Mouse (Mus musculus) kidney, adult 18-20 months (tissue): ENCODE measurements around the gene Ptpn3.

Experiments
- DNase-seq: peaks from one replicate; pipeline ENCODE4 v3.0.0; 2021

Gene Ptpn3

DNA sequence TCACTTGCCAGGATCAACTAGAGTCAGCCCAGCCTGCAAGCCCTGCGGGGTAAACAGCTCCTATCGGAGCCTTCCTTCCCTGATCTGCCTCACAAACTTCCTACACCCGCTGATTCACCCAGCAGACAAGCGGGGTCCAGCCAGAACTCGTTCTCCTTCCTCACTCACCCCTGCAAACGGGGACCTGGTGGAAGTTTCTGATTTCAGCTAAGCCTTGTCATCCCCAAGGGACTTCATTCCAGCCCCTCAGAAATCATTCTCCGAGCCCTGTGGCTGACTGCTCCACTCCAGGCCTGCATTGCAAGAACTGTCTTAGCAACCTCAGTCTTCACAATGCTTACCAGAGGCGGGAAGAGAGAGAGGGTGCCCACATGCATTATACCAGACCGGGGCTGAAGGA lies 39.8 kb downstream of the Ptpn3 start:
- no peak for DNase-seq

DNA sequence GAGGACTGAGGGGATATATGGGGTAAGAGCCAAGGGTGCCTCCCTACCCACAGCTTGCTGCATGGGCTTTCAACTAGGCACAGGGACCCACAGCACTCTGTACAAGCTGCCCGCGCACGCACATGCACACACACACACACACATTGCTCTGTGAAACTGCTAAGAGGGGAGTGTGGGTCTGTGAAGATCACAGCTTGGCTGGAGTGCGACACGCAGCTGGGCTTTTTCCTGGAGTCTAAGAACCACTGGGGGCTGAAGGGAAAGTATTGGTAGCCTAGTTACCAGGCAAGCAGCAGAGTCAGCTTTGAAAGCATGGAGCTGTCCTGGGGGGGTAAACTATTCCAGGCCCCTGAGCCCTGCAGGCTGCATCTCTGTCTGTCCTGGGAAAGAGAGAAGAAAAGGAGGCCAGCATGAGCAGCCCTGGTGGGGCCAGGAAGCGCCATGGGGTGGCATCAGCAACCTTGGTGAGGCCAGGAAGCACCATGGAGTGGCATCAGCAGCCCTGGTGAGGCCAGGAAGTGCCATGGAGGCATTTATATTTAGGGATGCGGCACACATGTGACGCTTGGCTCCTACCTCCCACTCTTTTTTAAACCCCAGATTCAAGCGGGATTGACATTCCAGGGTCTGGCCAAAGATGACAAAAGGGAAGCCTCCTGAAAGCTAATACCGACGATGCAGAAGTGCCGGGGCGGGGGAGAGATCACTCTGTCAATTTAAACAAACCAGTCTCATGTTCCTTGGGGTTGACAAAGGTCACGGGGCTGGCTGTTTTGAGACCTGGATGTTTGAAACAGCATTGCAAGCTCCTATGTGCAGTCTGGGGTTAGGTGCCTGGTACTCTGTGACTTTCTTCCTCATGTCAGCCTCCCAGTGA lies 43.2 kb downstream of the Ptpn3 start:
- DNase-seq: no peak

- no peak for DNase-seq
Observed at GRCm38 (mm10) chr4:57257409-57257808, 44.2 kb downstream of the Ptpn3 start.

GRCm38 (mm10) chr4:57256761-57257160 lies 44.9 kb downstream of the Ptpn3 start:
- DNase-seq: no peak

DNA sequence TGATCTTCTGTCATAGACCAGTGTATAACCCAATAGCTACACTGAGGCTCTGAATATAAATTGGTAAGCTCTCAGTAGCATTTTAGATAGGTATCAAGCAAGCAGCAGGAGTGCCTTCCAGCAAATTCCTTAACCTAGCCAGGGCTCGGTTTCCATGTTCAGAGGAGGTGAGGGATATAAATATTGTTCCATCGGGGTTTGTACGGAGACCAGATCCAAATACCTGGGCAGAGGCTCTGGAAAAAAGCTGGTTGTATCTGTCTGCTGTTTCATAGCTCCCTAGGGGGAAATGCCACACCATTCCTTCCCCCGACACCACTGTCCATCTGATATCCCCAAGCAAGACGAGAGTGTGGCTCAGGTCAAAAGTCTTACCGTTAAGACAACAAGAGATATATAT lies 47.2 kb downstream of the Ptpn3 start:
- DNase-seq: no peak

- no peak for DNase-seq
Observed at GRCm38 (mm10) chr4:57250636-57251035, 51.0 kb downstream of the Ptpn3 start.

DNA sequence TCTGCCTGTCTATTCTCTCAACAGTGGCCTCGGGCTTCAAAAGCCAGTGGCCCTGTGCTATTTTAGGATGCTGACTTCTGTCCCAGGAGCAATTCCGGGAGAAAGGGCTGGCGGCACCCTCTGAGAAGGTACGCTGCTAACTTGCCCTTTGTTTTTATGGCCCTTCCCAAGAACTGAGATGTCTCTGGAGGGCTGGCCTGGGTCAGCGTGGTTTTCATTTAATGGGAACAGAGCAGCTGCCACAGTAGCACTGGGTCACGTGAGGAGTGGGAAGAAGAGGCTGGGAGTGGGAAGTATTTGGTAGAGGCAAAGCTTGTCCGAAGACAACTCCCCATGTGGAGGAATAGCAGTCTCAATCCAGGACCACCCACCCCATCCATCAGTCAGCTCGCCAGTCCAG lies 52.5 kb downstream of the Ptpn3 start:
- no peak for DNase-seq

DNA sequence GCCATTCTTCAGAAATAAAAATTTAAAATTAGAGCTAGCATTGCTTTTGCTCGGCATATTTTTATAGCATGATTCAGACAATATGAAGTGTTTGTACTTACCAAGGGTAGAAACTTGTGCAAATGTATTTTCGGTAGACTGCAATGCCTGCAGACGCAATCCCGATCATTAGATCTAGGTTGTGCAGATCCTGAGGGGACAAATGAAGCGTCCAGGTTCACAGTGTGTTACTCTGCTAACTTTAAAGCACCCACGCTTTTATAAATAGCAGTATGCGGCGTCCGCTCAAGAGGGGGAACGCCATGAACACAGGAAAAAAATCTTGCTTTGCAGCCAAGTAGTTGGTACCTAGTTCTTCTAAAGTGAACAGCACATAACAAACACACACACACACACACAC lies 56.8 kb downstream of the Ptpn3 start:
- DNase-seq: no peak

- no peak for DNase-seq
Observed at GRCm38 (mm10) chr4:57243312-57243711, 58.3 kb downstream of the Ptpn3 start.

GRCm38 (mm10) chr4:57240934-57241333 lies 60.7 kb downstream of the Ptpn3 start:
- DNase-seq: no peak

DNA sequence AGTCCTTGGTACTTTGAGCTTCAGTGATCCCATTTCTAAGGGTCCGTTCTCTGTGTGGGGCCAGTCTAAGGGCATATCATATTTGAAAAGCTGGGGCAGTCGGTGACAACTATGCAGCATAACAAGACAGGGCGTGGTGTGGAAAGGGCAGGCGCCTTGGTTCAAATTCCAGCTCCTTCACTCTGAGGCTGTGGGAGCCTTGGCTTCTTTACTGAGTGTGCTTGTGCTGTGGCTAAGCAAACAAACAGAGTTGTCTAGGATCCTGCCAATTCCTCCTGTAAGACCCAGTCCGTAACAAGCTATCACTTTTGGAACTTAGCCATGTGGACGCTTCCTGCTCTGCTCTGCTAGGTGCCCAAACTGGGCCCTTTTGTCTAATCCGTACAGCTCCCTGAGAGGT lies 61.5 kb downstream of the Ptpn3 start:
- DNase-seq: no peak

- no peak for DNase-seq
Observed at GRCm38 (mm10) chr4:57239112-57239511, 62.5 kb downstream of the Ptpn3 start.

DNA sequence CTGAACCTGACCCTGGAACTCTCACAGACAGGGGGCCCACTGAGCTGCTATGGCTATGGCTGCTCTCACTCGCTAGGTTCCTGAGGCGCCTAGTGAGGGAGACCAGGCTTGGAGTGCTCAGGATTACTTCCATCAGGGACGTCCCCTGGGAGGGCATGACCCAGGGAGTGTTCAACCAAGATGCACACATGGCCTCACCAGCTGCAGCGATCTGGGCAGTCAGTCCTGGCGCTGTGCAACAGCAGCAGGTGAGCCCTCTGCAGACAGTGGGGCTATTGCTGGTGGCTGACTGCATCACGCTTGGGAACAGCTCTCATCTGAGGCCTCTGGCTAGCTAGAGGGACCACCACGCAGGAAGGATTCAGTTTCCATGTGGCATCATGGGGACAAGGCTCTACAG lies 63.5 kb downstream of the Ptpn3 start:
- DNase-seq: no peak

- DNase-seq: no peak
Observed at GRCm38 (mm10) chr4:57236513-57236912, 65.1 kb downstream of the Ptpn3 start.

DNA sequence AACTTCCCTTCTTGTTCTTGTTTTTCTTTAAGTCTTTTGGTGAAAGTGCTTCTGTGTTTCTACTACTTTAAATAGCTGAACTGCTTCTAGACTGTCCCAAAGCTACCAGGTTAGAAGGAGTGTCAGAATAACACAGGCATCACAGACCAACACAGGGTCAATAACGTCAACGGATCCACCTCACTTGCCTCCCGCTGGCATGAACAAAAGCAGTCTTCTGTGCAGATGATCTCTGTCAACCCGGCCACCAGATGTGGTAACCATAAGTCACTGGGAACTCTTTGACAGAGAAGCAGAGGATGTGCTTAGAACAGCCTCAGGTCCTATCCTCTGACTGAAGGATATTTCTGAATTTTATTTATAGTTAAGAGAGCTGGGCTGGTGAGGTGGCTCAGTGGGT lies 65.9 kb downstream of the Ptpn3 start:
- DNase-seq: no peak

GRCm38 (mm10) chr4:57234348-57234747 lies 67.3 kb downstream of the Ptpn3 start:
- no peak for DNase-seq

- no peak for DNase-seq
Observed at GRCm38 (mm10) chr4:57232439-57232838, 69.2 kb downstream of the Ptpn3 start.

- DNase-seq: no peak
Observed at GRCm38 (mm10) chr4:57231323-57231722, 70.3 kb downstream of the Ptpn3 start.

DNA sequence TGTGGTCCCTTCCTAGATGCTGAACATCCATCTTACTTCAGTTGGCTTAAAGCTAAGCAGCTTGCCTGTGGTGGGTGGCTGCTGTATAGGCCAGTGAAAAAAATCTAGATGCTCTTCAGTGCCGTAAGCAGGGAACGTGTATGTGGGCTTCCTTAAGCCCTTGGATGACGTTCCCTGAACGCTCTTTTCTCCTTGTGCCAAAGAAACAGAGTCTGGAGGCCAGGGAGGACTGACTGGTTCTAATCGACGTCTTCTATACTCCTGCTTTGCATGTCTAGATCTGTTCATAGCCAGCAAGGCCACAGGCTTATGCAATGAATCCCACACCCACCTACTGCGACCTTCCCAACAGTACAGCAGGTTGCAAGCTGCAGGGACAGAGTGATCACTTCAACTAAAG lies 71.3 kb downstream of the Ptpn3 start:
- no peak for DNase-seq

- DNase-seq: no peak
Observed at GRCm38 (mm10) chr4:57228601-57229520, 72.8 kb downstream of the Ptpn3 start.

DNA sequence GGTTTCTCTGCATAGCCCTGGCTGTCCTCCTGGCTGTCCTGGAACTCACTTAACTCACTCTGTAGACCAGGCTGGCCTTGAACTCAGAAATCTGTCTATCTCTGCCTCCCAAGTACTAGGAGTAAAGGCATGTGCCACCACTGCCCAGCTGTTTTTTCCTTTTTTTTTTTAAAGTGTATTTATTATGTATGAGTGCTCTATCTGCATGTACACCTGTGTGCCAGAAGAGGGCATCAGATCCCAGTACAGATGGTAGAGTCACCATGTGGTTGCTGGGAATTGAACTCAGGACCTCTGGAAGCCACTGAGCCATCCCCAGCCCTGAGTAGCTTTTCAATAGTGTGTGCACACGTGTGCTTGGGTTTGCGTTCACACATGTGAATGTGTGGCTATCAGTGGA lies 76.9 kb downstream of the Ptpn3 start:
- no peak for DNase-seq

GRCm38 (mm10) chr4:57217746-57218145 lies 83.9 kb downstream of the Ptpn3 start:
- DNase-seq: no peak

GRCm38 (mm10) chr4:57216535-57216934 lies 85.1 kb downstream of the Ptpn3 start:
- no peak for DNase-seq

DNA sequence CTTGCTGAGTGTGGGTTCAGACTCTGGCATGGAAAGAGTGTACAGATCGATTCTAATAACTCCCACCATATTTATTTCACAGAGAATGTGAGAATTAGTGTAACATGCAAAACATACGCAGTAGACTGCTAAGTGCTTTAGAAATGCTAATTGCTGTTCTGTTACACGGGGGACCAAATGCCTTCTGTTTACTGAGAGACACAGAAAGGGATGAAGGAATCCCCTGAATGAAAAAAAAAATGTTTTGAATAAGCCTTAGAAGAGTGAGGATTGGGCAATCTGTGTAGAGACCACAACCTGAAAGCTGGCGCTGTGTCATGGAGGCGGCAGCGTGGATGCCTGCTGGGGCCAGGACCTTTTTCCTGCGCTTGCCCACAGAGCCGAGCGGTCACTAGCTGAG lies 86.8 kb downstream of the Ptpn3 start:
- no peak for DNase-seq
